Mouse (Mus musculus): ENCODE data around the gene Etv6. TPM values are rescaled to one million over a fixed set of nuclear protein-coding genes. Genes with fewer than 3 reads are reported as not detected.

The Etv6 gene
- polyA plus RNA-seq, 1 experiment from 2014 or later = 14.7 TPM

- Histone ChIP-seq H3K9me3 (no peaks in the 10 kb centered on the region), H3K9ac (no peak overlapping the region), H3K27me3 (no peaks in the 10 kb centered on the region), H3K4me2 (no peak overlapping the region), H3K36me3 (no peaks in the 10 kb centered on the region), H3K4me3 (no peak overlapping the region), H3K4me1 (0 out of 2 replicates have a peak, but pooled peaks cover 7% of the 10 kb centered on the region), H3K27ac (peak overlapping the region; percentile 5; the same call in 1 of the 2 replicates)
- WGBS = 36% methylated on average over 9 of the region's 9 CpGs
- ATAC-seq (ENCODE audit: borderline replicate concordance, extremely low read depth, low FRiP score, low TSS enrichment) = peak; percentile 86
Observed at GRCm38 (mm10) chr6:134293615-134294508, 258.4 kb downstream of the Etv6 start.

GRCm38 (mm10) chr6:134297884-134298619, 262.6 kb downstream of the Etv6 start:
- 0 out of 2 replicates have a peak, but pooled peaks cover 7% of the 10 kb centered on the region for H3K4me1 ChIP-seq
- 65% methylated on average over 13 of the region's 13 CpGs for WGBS
- no peaks in the 10 kb centered on the region for H3K36me3 ChIP-seq
- no peak for ATAC-seq (ENCODE audit: borderline replicate concordance, extremely low read depth, low FRiP score, low TSS enrichment)
- H3K9ac ChIP-seq = no peak overlapping the region
- H3K27ac ChIP-seq = no peak overlapping the region
- no peaks in the 10 kb centered on the region for H3K9me3 ChIP-seq
- H3K27me3 ChIP-seq = no peaks in the 10 kb centered on the region
- no peak overlapping the region for H3K4me2 ChIP-seq
- no peak overlapping the region for H3K4me3 ChIP-seq

- H3K36me3 ChIP-seq = no peaks in the 10 kb centered on the region
- no peak overlapping the region for H3K4me2 ChIP-seq
- no peak overlapping the region for H3K27ac ChIP-seq
- H3K4me3 ChIP-seq = no peak overlapping the region
- H3K9ac ChIP-seq = no peak overlapping the region
- no peak for ATAC-seq (ENCODE audit: borderline replicate concordance, extremely low read depth, low FRiP score, low TSS enrichment)
- H3K4me1 ChIP-seq = no peaks in the 10 kb centered on the region
- 79% methylated on average over 1 of the region's 1 CpGs for WGBS
- H3K27me3 ChIP-seq = no peaks in the 10 kb centered on the region
- H3K9me3 ChIP-seq = no peaks in the 10 kb centered on the region
Observed at GRCm38 (mm10) chr6:134301951-134302350, 266.5 kb downstream of the Etv6 start.

- H3K27me3 ChIP-seq = no peaks in the 10 kb centered on the region
- no peaks in the 10 kb centered on the region for H3K36me3 ChIP-seq
- H3K27ac ChIP-seq = no peak overlapping the region
- no peaks in the 10 kb centered on the region for H3K9me3 ChIP-seq
- H3K9ac ChIP-seq = no peak overlapping the region
- no peak overlapping the region for H3K4me3 ChIP-seq
- H3K4me1 ChIP-seq = no peaks in the 10 kb centered on the region
- 83% methylated on average over 4 of the region's 4 CpGs for WGBS
- ATAC-seq (ENCODE audit: borderline replicate concordance, extremely low read depth, low FRiP score, low TSS enrichment) = no peak
- H3K4me2 ChIP-seq = no peak overlapping the region
Observed at GRCm38 (mm10) chr6:134311346-134311745, 275.8 kb downstream of the Etv6 start.

GRCm38 (mm10) chr6:134312571-134312970, 277.1 kb downstream of the Etv6 start:
- Histone ChIP-seq H3K4me3 (no peak overlapping the region), H3K9me3 (no peaks in the 10 kb centered on the region), H3K27me3 (no peaks in the 10 kb centered on the region), H3K4me2 (no peak overlapping the region), H3K4me1 (no peaks in the 10 kb centered on the region), H3K27ac (no peak overlapping the region), H3K36me3 (no peaks in the 10 kb centered on the region), H3K9ac (no peak overlapping the region)
- 81% methylated on average over 8 of the region's 8 CpGs for WGBS
- ATAC-seq (ENCODE audit: borderline replicate concordance, extremely low read depth, low FRiP score, low TSS enrichment) = no peak

- Histone ChIP-seq H3K27ac (no peak overlapping the region), H3K9me3 (no peaks in the 10 kb centered on the region), H3K4me2 (no peak overlapping the region), H3K4me3 (no peak overlapping the region), H3K9ac (no peak overlapping the region), H3K4me1 (no peaks in the 10 kb centered on the region), H3K27me3 (no peaks in the 10 kb centered on the region), H3K36me3 (no peaks in the 10 kb centered on the region)
- 87% methylated on average over 13 of the region's 13 CpGs for WGBS
- no peak for ATAC-seq (ENCODE audit: borderline replicate concordance, extremely low read depth, low FRiP score, low TSS enrichment)
Observed at GRCm38 (mm10) chr6:134317371-134317770, 281.9 kb downstream of the Etv6 start.

Other genes with a start within 250 kb of the Etv6 start
- gene Kap, start 181.9 kb upstream of the Etv6 start, polyA plus RNA-seq (2015; fragmentation: Nextera tagmentation; extraction: Ambion mirVana) = not detected in 2 replicates

Measured in lung, embryonic 15.5 days (tissue).